Mouse (Mus musculus) frontal cortex, postnatal 10 days (tissue): ENCODE data around the gene Apoe.

Experiments used
- DNase-seq, 2 experiments: peaks; one replicate each; pipeline ENCODE4 v3.0.0; 2022; ENCODE audit warnings: low spot score in 2 of 2, mixed read lengths in 1 of 2

Gene Apoe

DNA sequence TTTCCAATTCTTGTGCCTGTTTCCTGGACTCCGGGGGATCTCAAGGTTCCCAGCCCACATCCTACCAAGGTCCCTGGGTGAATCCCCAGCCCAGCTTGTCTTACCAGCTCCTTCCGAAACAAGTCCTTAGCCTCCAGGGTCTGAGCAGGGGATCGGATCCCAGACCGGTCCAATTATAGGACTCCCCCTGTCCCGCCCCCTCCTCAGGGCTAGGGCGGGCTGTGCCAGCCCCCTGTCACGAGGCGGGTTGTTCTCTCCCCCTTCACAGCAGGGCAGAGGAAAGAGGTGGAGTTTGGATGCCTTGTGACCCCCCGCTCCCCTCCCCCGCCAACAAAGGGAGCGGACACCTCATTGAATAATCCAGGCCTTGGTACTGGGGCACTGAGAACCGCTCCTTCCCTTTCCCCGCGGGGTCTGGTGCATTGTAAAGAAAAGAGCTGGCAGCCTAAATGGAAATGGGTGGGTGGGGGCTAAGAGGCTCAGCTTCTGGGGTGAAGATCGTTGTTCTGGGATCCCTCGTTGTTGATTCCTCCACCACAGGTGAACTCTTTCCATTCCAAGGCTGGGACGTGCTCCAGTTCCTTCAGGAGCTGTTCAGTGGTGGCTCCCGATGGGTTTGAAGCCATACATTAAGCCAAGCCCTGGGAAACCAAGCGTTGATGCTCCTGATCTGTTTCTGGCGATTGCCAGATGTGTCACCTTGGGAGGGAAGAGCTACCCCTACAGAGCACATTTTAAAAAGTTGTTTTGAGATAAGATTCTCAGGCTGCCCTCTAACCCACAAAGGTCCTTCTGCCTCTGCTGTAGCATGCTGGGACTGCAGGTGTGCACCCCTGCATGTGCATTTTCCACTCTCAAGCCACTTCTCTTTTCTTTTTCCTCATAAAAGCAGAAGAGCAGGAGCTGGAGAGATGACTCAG, at the start of gene Apoe:
Gene Apoe (minus strand): TSS at position 282 of the 920 bp plus-strand sequence.
- peak; percentile 73 to 79 for DNase-seq

DNA sequence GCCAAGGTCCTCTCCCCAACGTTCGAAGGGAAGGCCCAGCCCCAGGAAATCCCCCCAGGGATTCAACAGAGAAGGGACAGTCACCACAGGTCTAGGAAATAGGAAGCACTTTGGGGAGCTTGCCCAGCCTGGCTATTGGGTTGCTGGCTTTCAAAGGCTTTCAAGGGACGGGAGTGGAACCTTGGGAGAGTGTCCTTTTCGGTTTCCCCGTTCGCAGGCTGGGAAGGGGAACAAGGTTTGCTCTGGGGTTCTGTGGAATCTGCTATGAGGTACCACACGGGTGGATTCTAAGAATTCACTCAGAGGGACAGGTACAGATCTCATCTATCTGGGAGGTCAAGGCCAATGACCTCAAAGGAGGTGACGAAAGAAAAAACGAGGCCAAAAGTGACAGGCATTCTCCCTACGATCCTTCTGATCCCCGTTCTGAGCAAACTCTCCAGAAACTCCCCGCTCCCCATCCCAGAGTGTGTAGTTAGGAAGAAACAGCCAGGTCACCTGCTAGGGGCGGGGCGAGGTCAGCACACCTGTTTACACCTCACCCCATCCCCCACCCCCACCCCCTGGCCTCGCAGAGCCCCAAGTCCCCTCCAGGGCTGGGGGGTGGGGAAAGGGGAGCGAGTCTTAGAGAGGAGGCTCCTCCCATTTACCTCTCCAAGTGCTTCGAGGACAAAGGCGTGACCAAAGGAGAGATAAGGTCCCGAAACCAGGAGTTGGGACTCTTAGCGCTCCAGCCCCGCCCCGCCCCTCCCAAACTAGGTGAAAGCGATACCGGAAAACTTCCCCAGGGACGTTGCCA, 48.6 kb upstream of the Apoe start:
- DNase-seq = no peak

DNA sequence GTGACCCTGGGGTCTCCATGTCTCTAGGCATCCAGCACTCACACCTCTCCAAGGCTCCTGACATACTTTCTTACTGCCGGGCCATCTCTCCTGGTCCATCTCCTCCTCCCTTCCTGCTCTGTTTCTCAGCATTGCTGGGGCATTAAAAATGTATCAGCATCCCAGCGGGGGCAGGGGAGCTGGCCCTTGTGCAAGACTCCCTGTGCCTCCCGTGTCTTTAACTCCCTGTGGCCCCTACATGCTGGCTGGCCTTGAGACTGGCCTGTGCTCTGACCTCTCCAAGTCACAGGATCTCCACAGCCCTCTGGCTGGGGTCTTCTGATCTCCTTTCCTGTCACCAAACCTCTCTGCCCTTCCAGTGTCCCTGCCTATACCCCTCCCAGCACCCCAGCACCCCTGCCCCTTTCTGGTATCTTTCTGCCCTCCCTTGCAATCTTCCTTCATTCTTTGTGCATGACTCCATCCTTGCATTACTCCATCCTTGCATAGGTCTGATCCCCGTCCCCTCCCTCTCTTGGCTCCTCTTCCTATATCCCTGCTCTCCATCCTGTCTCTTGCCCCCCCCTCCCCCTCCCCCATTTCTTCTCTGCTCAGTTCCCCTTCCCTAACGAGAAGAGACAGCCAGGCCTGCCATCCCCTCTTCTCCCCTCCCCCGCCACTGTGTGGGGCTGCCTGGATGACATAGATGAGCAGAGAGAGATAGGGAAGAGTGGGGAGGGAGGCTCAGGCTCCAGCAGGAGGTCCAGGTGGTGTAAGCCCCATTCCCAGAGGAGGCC, 47.6 kb upstream of the Apoe start:
- DNase-seq = no peak

DNA sequence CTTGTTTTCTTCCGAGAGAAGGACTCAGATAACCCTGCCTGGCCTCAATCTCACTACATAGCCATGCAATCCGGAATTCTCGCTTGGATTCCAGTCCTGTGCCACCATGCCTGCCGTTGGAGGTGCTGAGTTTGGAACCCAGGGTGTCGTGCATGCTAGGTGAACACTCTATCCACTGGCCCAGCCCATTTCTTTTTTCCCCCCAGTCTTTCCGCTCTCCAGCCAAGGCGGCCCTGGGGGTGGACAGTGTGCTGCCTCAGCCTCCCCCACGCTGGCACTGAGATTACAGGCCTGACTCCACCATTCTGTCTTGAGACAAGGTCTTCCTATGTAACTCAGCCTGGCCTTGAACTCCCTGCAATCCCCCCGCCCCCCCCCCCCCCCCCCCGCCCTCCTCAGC, 47.0 kb upstream of the Apoe start:
- DNase-seq = no peak

DNA sequence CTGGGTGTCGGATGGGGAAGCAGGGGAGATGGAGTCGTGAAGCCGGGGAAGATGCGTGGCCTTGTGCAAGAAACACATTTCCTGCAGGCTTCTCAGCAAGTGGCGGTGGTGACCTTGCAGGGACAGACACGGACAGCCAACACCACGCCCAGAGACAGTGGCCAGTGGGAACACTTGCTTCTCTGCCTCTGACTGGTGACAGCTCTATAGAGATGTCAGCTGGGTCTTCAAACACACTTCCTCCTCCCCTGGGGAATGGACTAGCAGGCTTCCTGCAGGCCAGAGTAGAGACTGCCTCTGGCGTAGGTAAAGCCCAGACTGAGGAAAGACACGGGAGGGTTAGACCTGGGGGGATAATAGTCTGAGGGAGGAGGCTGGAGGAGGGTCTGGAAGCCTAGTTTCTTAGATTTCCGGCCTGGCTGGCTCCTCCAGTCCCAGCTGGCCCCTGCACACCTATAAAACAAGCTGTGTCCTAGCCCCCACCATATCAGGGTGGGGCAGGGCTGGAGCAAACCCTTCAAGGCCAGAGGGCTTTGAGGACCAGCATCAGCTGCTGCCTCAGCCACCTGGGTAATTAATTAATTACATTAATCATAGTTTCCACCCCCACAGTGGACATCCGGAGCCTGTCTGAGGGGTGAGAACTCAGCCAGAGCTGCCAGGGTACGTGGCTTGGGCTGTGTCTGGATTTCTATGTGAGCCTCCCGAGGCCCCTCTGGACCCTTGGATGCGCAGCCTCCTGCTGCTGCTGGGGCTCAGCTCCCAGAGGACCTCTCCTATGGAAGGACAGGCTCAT, 45.8 kb upstream of the Apoe start:
- DNase-seq = no peak

DNA sequence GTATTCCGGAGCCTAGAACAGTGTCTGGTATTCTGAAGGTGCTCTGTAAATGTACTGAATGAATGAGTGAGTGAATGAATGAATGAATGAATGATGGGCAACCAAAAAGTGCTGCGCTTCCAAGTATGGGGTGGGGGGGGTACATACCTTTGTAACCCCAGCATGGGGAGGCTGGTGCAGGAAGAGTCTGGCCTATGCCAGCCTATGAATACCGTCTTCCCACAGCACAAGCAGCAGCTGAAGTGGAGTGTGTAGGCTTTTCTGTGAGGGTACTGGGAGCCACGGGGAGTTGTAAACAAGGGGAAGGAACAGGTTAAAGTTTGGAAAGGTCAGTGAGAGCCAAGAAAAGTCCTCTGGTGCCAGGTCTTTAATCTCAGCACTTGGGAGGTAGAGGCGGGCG, 44.8 kb upstream of the Apoe start:
- no peak for DNase-seq

DNA sequence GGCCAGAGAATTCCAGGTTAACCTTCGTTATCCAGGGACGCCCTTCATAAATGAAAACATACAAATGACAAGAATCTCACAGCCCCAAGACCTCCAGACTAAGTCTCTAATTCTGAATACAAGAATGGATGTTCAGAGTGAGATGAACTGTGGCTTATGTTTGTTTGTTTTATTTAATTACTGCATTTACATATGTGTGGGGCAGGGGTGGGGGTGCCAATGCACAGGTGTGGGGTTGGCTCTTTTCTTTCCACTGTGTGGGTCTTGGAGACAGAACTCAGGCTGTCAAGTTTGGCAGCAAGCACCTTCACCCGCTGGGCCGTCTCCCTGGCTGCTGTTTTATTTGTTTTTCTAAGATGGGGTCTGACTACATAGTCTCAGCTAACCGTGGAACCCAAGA, 43.5 kb upstream of the Apoe start:
- DNase-seq = no peak

DNA sequence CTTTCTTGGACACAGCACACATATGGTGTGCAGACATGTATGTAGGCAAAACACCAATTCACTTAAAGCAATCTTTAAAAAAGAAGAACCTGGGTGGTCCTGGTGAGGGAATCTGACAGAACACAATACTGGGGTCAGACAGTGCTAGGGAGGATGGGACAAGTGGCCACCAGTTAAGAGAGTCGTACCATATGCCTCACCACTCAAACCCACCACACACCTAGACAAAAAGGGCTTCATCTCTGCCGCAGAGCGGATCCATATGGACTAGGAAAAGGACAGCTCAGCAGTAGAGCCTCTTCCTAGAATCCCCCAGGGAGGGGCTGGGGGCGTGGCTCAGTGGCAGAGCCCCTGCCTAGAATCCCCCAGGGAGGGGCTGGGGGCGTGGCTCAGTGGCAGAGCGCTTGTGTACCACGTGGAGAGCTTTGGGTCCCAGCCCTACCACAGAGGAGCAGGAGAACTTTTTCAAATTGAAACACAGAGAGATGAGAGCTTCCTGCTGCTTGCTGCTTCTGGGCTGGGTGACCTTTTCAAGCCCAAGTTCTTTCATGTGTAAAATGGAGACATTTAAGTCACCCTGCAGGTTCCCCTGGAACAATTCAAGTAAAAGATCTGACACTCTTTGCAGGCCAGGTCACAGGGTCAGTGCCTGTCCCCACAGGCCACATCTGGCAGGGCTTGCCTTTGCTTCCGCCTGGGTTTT, 42.5 kb upstream of the Apoe start:
- no peak for DNase-seq

DNA sequence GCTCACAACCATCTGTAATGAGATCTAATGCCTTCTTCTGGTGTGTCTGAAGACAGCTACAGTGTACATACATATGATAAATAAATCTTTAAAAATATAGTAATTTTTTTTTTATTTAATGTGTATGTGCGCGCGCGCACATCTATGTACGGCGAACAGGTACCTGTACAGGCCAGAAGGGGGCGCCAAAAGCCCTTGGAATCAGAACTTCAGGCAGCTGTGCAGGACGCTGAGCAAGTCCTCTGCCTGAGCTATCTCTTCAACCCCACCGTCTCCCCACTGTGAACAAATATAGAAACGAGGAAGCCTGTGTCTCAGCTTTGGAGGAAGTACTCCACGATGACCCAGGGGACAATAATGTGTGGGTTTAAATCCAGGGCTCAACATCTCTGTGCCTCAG, 41.3 kb upstream of the Apoe start:
- no peak for DNase-seq

DNA sequence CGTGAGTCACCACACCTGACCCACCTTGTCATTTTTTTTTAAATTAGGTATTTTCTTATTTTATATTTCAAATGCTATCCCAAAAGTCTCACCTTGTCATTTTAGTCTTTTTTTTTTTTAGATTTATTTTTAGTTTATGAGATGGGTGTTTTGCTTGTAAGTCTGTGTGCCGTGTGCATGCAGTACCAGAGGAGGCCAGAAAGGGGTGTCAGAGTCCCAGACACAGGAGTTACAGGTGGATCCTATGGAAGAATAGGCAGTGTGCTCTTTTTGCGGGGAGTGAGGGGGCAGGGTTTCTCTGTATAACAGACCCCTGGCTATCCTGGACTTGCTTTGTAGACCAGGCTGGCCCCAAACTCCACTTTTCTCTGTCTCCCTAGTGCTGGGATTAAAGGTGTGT, 39.8 kb upstream of the Apoe start:
- no peak for DNase-seq

DNA sequence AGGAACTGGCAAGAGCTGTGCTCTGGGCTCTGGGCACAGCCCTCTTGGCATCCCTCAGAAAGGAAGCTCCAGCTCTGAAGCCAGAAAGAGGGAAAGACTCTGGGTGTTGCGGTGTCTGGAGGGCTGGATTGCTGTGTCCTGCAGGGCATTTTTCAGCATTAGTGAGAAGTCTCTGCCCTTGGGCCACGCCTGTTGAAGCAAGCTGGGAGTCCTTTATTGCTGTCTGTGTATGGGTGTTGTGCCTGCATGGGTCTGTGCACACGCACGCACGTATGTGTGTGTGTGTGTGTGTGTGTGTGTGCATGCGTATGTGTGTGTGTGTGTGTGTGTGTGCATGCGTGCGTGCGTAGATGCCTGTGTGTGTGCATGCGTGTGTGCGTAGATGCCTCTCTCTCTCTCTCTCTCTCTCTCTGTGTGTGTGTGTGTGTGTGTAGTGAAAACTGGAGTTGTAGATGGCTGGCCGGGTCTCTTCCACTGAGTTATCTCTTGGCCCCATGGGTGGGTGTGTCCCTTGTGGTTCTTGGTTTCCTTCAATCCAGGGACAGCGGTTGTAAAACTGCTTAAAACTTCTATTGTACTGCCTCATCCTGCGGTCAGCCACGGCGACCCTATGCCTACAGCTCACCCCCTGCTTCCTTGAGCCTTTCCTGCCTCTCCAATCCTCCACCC, 37.5 kb upstream of the Apoe start:
- no peak for DNase-seq

DNA sequence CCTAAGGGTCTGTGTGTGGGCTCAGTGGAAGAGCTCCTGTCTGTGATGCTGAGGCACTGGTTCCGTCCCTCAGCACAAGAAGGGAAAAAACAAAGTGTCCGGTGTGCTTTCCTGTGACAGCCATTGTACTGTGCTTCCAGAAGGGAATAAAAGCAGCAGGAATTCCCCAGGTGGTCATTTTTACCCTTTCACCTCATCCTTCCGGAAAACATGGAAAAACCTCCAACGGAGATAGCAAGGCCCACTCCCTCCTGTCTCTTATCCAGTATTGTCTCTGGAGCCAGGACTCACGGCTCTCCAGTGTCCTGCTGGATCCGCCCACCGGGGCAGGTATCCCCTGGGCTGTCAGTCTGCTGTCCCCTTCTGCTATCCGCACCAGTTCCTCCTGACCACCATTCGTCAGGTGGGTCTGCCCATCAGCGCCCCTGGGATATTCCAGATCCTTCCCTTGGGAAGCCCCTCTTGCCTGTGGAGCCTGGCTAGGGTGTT, 35.2 kb upstream of the Apoe start:
- DNase-seq = no peak

DNA sequence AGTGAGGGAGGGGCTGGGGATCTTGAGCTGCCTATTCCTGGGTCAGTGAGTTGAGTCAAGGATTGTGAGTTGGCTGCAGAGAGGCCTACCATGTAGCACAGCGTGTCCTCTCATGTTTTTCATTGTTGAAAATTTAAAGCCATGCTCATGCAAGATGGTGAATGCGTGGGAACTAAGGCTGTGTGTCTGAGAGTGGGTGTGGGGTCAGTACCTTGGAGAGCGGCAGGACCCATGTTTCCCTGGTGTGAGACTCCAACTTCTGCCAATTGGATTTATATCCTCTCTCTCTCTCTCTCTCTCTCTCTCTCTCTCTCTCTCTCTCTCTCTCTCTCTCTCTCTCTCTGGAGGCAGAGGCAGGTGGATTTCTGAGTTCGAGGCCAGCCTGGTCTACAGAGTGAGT, 27.6 kb upstream of the Apoe start:
- DNase-seq = no peak

DNA sequence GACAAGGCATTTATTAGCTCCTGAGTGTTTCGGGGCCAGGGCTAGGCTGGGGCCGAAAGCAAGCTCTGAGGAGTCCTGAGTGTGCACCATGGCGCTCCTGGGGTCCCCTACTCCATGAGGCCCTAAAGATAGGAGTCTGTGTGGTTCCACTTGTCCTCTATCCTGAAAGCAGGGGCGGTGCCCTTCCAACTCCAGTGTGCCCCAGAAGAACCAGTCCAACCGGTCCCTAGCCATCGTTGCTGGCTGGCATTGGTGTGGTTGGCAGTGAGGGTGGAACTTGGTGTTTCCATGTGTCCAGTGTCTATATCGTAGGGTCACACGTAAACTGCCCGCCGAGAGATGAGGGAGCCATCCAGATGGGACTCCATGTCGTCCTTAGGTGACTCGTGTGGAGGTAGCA, 25.2 kb upstream of the Apoe start:
- no peak for DNase-seq

DNA sequence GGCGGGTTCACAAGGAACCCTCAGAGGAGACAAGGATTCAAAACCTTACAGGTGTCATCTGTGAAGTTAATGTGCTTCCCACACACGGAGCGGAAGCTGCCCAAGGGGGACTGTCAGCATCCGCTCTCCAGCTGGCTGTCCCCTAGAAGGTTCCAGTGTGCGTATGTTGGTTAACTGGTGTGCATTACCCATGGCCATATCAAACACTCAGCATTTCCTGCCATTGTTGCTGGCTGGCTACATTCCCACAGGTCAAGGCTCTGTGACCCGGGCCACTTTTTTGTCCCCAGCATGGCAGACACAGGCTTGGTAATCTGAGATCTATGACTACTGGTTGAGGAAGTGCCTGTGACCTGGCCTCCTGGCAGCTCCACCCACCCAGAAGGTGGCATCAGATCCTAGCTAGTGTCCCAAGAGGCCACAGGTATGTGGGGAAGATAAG, 23.8 kb upstream of the Apoe start:
- DNase-seq = no peak

DNA sequence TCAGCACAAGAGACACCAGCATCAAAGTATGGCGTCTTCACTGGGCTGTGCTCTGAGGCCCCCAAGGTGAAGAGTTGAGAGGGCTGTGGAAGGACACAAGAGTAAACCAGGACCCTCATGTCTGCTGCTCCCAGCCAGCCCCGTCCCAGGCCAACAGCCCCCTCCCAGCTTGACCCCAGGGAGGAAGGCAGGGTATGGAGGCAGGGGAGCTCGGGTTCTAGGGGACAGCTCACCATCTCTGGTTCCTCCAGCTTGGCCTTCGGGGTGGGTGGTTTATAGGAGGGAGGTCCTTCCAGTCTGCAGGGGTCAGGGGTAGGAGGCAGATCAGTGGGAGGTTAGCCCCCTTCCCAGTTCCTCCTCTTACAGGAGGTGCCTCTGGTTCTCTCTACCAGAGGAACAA, 20.2 kb upstream of the Apoe start:
- no peak for DNase-seq

DNA sequence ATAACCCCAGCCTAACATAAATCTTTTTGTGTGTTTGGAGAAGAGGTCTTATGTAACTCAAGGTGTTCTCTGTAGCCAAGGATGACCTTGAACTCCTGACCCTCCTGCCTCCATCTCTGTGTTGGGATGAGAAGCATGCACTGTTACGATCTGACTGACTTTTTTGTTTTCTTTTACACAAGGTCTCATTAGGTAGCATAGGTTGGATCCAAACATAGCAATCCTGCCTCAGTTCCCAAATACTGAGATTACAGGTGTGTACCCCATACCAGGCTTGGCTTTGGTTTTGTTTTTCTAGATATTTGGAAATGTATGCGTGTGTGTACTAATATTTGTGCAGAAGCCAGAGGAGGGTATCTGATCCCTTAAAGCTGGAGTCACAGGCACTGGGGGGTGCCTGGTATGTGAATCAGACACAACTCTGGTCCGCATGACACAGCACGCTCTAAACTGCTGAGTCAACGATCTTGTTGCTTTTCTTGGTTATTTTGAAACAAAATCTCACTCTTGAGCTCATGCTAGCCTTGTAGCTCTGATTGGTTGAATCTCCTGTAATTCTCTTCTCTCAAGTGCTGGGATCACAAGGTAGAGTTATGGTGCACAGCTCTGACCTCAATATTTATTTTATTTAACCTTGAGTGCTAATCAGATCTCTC, 19.4 kb upstream of the Apoe start:
- DNase-seq = no peak

DNA sequence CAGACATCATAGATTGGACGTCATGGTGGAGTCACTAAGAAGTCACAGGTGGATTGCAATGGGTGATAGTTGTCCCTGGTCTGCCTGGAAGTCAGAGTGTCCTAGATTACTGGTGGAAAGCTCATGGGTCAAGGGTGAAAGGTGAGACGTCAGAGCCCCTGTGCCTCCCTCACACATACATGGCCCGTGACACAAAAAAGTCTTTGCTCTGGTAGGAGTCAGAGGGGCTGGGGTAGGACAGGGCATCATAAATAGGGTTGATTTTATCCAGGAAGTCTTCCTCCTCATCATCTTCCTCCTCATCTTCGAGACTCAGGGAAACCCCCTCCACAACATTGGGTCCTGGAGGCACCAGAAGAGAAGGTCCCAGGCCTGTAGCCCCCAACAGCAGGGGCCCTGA, 18.4 kb upstream of the Apoe start:
- no peak for DNase-seq

DNA sequence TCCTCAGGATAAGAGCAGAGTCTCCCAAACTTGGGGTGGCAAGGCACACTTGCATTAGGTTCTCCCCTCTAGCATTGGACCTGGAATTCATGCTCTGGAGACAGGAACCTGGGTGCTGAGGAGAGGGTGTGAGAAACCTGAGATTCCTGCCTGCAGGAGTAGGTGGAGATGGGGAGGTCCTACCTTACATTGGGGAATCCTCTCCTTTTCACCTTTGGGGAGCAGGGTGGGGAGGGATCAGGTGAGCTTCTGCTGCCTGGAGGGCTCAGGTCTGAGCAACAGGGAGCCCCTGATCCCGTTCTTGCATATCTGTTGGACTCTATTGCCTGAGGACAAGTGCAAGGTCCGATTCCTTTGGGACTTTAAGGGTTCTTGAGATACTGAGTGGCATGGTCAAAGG, 17.8 kb upstream of the Apoe start:
- no peak for DNase-seq
